Mouse (Mus musculus) cerebellum, adult 2 months (tissue): Measurements from ENCODE around the gene Prtg.

ENCODE experiments used
- CTCF ChIP-seq: fragments of 200-500 bp; IDR thresholded peaks from 2 replicates; pipeline ENCODE4 v1.5.1; 2011; ENCODE audit warnings: low read depth, mild to moderate bottlenecking, control low read depth, low read length, moderate library complexity, borderline replicate concordance; ENCODE audit not compliant: insufficient read depth
- POLR2A ChIP-seq: fragments of 200-500 bp; IDR thresholded peaks from 2 replicates; pipeline ENCODE4 v1.6.1; 2011; ENCODE audit warnings: low read length, control low read depth, borderline replicate concordance; ENCODE audit not compliant: insufficient read depth

DNA sequence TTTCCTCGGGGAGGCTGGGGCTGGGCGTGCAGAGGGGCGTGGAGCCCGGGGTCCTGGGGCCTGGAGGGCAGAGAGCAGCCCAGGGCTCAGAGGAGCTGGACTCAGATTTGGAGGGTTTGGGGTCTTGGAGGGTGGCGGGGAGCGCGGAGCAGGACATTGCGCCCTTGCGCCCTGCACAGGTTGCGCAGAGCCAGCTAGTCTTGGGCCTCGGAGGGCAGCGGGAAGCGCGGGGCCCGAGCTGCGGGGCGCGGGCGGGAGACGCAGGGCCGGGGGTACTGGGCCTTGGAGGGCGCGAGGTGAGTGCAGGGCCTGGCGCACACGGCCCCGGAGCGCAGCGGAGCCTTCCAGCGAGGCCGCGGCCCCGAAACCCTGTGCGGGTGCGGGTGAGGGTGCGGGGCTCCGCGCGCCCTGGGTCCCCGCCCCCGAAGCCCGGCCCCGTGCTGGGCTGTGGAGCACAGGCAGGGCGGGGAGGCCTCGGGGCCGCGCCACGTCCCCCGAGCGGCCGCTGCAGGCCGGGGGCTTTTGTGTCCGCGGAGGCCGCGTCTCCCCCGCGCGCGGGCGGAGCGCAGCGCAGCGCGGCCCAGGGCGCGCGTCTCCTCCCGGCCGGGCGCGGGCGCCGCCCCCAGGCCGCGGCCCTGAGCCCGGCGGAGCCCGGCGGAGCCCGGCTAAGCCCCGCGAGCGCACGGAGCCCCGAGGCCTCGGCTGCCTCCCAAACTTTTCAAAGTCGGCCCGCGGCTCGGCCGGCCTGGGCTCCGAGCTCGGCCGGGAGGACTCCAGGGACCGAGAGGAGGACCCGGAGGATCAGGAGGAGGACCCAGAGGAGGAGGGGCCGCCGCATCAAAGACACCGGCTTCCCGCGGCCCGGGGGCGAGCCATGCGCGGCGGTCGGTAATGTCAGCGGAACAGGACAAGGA, 118.6 kb downstream of the Prtg start, which contains the start of gene Pygo1:
- no peak for TF ChIP-seq CTCF
- no peak for TF ChIP-seq POLR2A
